Mouse (Mus musculus): ENCODE results near the gene Dgcr2.

Dgcr2 gene

GRCm38 (mm10) chr16:17898462-17898861, at the start of gene Dgcr2, which contains the start of gene Tssk2:
TSS of gene Dgcr2 (minus strand) at chr16:17898562.
TSS of gene Tssk2 (plus strand) at chr16:17898637.
- DNase-seq (ENCODE audit: low read depth, low spot score): no peak

- no peak for DNase-seq (ENCODE audit: low read depth, low spot score)
These were observed 46.9 kb upstream of the Dgcr2 start for GRCm38 (mm10) chr16:17945081-17945831.

DNA sequence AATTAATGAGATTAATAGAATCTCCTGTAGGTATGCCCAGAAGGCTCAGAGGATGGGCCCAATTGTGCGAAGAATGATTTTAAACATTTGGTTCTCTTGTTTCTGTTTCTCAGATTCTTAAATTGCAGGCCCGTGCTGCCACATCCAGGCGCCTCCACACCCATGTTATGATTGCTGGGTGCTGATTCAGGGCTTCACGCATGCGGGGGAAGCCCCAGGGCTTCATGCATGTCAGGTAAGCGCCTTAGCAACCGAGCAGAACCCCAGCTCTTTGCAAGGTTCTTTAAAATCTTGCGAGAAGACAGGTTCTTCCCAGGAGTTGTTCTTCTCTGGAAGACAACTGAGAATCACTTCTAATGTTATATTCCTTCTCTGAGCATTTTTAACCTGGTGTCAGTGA, 45.1 kb upstream of the Dgcr2 start:
- no peak for DNase-seq (ENCODE audit: low read depth, low spot score)

GRCm38 (mm10) chr16:17939255-17939751, 40.9 kb upstream of the Dgcr2 start:
- DNase-seq (ENCODE audit: low read depth, low spot score): peak; percentile 40

DNA sequence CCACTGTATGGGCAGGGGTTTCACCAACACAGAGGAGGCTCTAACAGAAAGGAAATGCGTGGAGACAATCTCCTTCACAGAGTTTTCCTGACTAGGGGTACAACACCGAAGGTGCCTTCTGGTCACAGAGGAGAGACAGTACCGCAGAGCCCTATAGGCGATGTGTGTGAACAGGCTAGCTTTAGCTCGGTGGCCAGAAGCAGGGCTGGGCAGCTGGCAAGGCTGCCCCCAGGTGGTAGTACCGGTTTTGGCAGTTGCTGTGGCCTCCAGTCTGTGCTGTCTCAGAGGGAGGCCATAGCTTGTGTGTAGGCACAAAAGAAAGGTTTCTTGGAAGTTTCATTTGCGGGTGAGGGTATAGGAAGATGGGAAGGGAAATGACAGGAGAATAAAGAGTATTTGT, 40.5 kb upstream of the Dgcr2 start:
- peak; percentile 52 for DNase-seq (ENCODE audit: low read depth, low spot score)

GRCm38 (mm10) chr16:17938187-17938586, 39.8 kb upstream of the Dgcr2 start:
- DNase-seq (ENCODE audit: low read depth, low spot score): no peak

DNA sequence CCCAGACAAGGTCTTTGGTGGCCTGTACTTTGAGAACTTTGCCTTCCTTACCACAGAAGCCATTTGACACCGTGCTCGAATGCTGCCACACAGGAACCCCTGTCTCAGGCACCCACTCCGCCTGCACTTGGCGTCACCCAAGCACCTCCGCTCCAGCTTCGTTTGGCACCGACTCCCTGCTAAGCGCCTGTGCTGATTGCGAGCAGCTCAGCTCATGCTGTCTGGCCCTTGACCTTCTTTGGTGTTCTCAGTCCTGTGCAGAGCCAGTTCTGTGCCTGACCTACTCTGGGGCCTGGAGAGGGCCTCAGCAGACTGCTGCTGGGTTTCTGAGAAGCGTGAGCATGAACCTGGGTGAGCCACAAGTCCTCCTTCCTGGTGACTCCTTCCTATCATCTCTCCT, 38.4 kb upstream of the Dgcr2 start:
- no peak for DNase-seq (ENCODE audit: low read depth, low spot score)

GRCm38 (mm10) chr16:17934445-17934910, 36.1 kb upstream of the Dgcr2 start:
- no peak for DNase-seq (ENCODE audit: low read depth, low spot score)

DNA sequence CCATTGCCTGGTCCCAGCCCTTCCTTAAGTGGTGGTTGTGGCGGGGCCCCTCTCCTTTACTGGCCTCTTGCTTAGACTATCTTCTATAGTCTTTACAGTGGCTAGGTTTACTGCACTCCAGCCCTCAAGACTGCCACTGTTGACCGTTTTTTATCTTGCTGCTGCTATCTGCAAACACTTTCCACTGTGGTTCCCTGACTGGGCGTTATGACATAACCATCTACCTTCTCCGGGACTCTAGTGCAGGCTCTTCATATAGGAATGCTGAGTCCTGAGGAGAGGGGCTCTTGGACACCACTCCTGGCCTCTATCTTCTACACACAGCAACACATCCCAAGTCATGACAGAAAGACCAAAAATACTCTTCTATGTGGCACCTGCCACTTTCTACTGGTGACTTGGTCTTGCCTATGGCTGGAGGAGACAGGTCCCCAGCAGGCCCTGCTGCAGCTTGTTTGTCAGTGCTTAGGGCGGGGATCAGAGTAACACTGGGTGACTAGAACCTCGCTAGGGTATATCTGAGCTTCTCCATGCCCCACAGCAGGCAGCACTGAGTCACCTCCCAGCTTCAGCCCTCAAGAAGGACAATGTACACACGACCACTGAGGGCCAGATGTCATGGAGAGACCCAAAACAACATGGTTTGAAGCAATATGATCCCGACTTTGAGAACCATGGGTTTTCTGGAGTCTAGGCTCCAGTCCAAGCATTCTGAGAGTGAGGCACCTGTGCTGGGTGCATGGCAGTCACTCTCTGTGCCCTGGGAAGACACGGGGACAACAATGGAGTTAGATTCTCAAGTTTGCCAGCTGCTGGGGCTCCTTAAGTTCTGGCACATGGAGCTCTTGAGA, 35.5 kb upstream of the Dgcr2 start:
- DNase-seq (ENCODE audit: low read depth, low spot score): no peak

- no peak for DNase-seq (ENCODE audit: low read depth, low spot score)
These were observed 33.6 kb upstream of the Dgcr2 start for GRCm38 (mm10) chr16:17931906-17932460.

DNA sequence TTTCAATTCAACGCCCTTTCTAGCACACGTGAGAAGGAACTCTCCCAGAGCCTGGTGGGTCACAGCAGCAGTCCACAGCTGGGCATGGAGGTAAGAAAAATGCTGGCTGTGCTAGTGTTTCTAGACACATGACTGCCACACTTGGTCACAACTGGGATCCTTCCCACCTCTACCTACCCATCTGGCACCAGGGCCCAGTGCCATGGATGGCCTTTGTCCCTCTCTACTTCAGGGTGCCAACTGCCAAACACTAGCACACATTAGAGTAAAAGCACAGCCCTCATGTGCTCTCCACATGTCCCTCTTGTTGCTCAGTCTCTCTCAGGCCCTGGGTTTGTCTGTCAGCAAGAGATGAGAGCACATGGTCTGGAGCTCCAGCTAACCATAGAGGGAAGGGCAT, 31.3 kb upstream of the Dgcr2 start:
- DNase-seq (ENCODE audit: low read depth, low spot score): no peak

GRCm38 (mm10) chr16:17929211-17929610, 30.8 kb upstream of the Dgcr2 start:
- DNase-seq (ENCODE audit: low read depth, low spot score): no peak

GRCm38 (mm10) chr16:17928627-17929104, 30.3 kb upstream of the Dgcr2 start:
- peak; percentile 40 for DNase-seq (ENCODE audit: low read depth, low spot score)

DNA sequence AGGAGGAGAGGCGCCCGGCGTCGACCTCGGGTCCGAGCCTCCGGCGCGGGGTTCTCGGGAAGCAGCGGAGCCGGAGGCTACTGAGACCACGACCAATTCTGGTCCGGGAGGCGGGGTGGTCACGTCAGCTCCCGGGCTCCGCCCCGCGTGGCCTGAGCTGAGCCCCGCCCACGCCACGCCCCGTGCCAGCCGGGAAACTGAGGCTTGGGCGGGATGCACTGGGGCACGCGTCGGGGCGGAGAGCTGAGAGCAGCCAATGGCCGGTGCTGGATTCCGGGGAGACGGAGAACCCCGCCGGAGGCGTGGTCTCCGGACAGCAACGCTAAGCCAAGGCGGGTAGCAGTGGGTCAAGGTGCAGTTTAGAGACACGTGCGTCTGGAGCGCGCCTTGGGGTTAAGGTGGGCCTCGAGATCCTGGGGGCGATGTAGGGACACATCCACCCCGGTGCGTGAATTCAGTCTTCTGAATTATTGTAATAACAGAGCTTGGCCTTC, 29.8 kb upstream of the Dgcr2 start, which contains the start of gene Slc25a1:
Gene Slc25a1 (minus strand): TSS at position 133 of the 494 bp plus-strand sequence.
- peak; percentile 59 for DNase-seq (ENCODE audit: low read depth, low spot score)

DNA sequence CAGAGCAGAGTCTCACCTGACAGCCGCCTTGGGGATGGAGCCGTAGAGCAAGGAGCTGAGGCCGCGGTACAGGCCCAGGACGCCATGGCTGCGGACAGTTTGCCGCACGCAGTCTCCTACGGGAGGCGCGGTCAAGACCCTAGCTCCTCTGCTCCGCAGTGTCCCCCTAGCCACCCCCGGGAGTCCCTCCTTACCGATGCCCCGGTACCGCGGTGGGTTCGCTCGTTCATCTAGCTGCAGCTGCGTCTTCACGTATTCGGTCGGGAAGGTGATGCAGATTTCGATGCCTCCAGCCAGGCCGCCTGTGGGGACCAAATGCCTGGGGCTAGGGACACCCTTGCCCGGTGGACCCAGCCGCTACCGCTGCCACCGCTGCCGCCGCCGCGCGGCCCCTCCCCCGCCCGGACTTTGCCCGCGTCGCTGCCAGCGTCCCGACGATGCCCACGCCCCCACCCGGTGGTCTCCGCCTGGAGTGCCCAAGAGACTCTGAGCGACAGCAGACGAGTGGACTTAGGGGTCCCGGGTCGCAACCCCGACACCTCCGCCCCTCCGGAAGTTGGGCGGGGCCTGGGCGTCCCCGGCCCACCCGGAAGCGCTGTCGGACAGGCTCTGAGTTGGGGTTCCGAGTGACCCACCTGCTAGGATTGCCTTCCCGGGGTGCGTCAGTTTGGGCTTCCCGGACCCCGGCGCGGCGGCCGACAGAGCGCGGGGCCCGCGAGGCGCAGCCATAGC, 29.2 kb upstream of the Dgcr2 start:
- DNase-seq (ENCODE audit: low read depth, low spot score): no peak

DNA sequence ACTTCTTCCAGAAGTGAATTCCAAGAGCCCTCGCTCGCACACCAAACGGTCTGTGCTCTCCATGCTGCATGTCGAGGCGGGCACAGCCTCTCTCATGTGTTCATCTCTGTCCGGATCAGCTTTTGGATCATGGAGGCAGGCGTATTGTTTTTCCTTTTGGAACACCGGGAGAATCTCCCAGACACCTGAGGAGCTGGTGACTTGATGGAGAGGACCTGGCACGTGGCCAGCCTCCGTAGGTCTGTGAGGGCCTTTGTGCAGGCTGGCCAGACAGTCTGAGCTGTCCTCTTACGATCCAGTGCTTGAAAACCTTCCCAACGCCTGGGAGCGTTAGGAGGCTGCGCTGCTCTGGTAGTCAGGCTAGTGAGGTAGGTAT, 23.8 kb upstream of the Dgcr2 start:
- DNase-seq (ENCODE audit: low read depth, low spot score): no peak

- DNase-seq (ENCODE audit: low read depth, low spot score): peak; percentile 89
These were observed 23.2 kb upstream of the Dgcr2 start for GRCm38 (mm10) chr16:17921325-17922162.

GRCm38 (mm10) chr16:17920586-17920985, 22.2 kb upstream of the Dgcr2 start:
- DNase-seq (ENCODE audit: low read depth, low spot score): no peak

DNA sequence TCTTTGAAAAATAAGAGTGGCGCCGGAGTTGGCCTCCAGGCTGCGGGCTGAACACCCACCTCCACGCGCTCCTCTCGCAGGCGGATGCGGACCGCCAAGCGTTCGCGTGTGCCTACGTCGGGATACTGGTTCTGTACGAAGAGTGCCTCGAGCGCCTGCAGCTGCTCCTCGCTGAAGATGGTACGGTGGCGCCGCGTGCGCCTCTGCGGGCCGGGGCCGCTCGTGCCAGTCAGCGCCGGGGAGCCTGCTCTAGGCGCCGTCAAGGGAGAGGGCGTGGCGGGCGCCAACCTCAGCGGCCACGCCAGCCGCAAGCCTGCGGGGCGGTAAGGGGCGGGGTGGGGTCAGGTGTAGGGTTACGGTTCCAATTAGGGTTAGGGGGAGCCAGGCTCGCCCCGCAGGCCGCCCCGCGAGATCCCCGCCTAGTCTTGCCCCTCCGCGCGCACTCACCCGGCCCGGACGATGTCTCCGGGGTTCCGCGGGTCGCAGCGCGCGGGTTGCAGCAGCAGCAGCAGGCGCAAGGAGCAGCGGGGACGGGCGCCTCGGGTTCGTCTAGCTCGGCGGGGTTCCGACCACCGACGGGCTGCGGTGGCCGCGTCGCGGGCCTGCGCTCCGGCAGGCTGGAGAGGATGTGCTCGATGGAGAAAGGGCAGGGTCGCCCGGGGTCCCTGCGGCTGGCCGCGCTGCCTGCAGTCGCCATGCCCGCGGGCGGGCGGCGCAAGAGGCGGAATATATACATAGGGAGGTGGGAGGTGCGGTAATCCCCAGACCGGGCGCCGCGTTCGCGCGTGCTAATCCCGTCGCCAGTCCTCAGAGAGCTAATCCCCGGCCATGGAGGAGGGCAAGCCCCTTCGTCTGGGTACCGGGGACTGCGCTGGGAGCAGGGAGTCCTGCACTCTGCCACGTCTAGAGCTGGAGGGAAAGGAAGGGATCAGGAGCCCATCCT, 16.2 kb upstream of the Dgcr2 start, which contains the start of gene Gsc2:
Gene Gsc2 (minus strand): TSS at position 753 of the 943 bp plus-strand sequence.
- no peak for DNase-seq (ENCODE audit: low read depth, low spot score)

All from c-Kit-negative CD71-positive TER-119-positive erythroid progenitor cells, embryonic 14.5 days (primary cell).